Mouse (Mus musculus): ENCODE measurements at regions not wholly inside any gene's neighbourhood (a gene's known extent, or its start where the extent isn't known, plus 50 kb on each side); places are given as distances from the start of the nearest gene placed in this dataset.

DNA sequence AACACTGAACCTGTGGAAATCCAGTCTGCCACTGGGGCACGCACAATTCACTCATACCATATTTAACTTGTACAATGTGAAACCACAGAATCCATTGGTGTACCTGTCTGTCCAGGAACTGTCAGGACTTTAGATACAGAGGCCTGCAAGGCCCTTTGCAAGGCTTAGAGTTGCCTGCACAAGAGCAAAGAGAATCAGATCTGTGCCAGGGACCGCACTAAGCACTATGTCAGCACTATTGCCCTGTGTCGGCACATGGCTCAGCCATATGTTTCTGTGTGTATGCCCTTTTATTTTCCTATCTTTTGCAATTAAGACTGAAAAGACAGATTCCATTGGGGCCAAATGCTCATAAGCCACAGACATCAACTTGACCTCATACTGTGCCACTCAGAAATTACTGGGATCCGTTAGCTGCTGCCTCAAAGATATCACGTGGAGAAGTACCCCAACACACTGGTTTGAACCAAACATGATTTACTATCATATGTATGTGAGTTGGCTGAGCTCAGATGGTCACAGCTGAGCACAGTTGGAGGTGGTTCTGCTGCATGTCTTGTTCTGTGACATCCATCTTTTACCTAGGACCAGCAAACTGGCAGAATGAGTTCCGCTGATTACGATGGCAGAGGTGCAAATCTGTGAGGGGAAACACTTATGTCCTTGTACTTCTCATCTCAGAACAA lies 181.7 kb upstream of the Prkcq start:
- no peak for DNase-seq (ENCODE audit: low read depth, low spot score)

DNA sequence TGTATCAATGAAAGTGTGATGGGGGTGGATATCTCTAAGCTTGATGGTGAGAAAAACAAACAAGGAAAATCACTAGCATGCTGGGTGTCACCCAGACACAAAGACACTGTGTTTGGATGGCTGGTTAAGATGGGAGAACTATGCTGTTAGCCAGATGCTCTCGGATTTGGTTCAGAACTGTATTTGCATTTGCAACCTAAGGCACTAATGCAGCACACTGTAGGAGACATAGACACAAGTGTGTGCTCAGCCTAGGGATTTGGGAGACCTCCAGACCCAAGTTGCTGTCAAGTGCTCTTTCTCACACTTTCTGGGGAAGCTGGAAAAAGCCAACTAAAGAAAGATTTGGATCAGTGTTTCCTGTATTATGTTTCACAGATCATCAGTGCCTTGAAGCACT lies 173.1 kb upstream of the Prkcq start:
- no peak for DNase-seq (ENCODE audit: low read depth, low spot score)

DNA sequence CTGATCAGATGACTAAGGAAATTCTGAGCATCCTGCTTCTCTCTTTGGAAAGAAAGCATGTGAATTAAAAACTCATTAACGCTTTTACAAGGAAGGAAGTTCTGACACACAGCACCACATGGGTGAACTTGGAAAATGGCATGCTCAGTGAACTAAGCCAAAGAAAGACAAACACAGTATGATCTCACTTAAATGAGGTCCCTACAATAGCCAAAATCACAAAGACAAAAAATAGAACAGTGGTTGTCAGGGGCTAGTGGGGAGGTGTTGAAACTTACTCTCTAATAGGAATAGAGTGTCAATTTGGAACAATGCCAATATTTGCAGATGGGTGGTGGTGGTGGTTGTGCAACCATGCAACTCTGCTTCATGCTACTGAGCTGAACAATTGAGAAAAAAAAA lies 172.7 kb upstream of the Prkcq start:
- DNase-seq (ENCODE audit: low read depth, low spot score) = no peak

DNA sequence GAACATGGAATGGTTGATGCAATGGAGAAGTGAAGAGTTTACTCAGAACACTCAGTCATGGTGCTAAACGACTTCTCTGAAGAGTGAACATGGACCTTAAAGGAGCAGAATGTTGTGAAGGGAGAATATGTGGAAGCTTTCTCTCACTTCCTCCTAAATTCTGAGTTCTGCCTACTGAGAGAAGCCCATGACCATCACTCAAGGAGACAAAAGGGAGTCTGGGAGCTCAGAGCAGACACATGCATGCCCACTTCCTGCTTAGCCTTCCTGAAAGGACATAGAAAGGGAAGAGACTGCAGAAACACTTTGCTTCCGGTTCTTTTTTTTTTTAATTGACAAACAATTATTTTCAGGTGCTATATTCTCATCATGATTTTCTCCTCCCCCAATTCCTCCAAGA lies 166.1 kb upstream of the Prkcq start:
- no peak for DNase-seq (ENCODE audit: low read depth, low spot score)

DNA sequence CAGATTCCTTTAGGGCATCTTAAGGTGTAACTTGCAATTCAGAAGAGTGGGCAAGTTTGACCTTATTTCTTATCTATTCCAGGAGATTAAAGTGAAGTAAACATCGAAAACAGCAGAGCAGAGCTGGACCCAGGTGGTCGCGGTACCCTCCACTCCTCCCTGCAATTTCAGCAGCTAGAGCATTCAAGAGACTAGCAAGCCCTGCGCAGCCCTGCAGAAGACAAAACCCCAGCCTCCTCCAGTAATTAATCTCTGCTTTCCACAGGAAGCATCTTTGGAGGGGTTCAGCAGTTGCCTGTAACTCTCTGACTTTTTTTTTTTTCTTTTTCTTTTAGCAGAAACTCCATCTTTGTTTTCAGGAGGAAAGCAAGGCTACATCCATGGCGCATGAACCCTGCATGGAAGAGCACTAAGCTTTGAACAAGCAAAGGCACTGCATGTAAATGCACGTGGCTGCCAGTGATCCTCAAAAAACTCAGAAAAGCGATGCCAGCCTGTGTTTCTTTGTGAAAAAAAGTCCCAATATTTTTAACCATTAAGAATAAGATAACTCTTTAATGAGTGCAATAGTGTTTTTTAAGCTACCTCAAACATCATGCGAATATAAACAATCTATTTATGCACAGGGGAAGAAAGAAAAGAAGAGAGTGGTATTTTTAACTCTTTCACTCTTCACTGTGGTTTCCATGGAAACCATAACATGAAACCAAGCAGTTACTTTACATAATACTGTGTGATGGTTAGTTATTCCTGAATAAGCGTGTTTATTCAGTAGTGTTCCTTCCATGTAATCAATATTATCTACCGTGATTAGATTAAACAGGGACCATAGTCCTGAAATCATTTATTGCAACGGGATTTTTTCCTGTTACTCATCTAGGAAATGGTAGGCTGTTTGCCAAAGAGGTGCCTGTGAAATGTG lies 160.6 kb upstream of the Prkcq start:
- no peak for DNase-seq (ENCODE audit: low read depth, low spot score)

GRCm38 (mm10) chr2:11012312-11012860 lies 159.5 kb upstream of the Prkcq start:
- DNase-seq (ENCODE audit: low read depth, low spot score) = no peak

- no peak for DNase-seq (ENCODE audit: low read depth, low spot score)
These were observed 158.8 kb upstream of the Prkcq start for GRCm38 (mm10) chr2:11013154-11013553.

DNA sequence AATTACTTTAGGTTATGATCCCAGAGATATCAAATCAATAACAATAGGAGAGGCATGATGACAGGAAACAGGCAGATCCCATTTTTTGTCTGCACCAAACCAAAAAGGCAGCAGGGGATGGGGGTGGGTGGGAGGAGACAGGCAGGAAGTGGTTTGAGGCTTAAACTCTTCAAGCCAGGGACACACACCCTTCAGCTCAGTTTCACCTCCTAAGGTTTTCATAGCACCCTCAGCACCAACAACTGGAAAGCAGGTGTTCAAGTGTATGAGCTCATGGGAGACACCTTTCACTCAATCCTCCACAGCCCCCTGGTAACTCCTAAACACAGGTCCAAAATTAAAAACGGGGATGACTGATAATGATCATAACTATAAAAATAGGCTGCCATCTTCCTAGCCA lies 155.5 kb upstream of the Prkcq start:
- DNase-seq (ENCODE audit: low read depth, low spot score) = no peak

GRCm38 (mm10) chr2:11032891-11033290 lies 139.0 kb upstream of the Prkcq start:
- no peak for DNase-seq (ENCODE audit: low read depth, low spot score)

GRCm38 (mm10) chr2:11034178-11034577 lies 137.7 kb upstream of the Prkcq start:
- DNase-seq (ENCODE audit: low read depth, low spot score) = no peak

DNA sequence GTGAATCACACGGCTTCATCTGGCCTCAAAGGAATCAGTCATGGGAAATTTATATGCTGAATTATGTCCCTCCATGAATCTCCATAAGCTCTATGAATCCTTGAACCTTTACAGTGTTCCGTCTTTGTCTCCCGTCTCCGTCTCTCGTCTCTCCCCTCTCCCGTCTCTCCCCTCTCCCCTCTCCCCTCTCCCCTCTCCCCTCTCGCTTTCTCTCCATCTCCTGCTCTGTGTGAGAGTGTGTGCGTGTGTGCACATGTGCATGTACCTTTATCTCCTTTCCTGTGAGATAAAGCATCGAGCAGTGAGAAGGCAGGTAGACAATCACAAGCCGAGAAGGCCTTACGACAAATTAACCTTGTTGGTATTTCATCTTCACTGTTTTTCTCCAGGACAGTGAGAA lies 134.6 kb upstream of the Prkcq start:
- no peak for DNase-seq (ENCODE audit: low read depth, low spot score)

- DNase-seq (ENCODE audit: low read depth, low spot score) = no peak
These were observed 133.5 kb upstream of the Prkcq start for GRCm38 (mm10) chr2:11038440-11038839.

DNA sequence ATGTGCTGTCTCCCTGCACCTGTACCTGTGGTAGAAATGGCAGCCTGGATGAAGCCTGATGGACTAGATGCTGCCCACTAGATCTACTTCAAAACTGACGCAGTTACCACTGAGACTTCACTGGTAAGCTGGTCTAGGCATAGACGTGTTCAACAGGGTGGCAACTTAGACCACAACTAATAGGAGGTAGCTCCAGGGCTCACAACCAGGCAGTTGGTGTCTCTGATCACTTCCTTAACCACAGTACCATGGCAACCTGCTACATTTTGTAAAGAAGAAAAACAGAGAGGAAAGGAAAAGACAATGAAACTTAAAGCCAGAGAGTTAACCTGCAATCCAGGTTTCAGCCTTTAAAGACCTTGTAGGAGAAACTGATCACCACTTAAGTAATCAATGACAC lies 131.9 kb upstream of the Prkcq start:
- DNase-seq (ENCODE audit: low read depth, low spot score) = no peak

GRCm38 (mm10) chr2:11044727-11045274 lies 127.1 kb upstream of the Prkcq start:
- no peak for DNase-seq (ENCODE audit: low read depth, low spot score)

GRCm38 (mm10) chr2:11051621-11052020 lies 120.3 kb upstream of the Prkcq start:
- DNase-seq (ENCODE audit: low read depth, low spot score) = no peak

DNA sequence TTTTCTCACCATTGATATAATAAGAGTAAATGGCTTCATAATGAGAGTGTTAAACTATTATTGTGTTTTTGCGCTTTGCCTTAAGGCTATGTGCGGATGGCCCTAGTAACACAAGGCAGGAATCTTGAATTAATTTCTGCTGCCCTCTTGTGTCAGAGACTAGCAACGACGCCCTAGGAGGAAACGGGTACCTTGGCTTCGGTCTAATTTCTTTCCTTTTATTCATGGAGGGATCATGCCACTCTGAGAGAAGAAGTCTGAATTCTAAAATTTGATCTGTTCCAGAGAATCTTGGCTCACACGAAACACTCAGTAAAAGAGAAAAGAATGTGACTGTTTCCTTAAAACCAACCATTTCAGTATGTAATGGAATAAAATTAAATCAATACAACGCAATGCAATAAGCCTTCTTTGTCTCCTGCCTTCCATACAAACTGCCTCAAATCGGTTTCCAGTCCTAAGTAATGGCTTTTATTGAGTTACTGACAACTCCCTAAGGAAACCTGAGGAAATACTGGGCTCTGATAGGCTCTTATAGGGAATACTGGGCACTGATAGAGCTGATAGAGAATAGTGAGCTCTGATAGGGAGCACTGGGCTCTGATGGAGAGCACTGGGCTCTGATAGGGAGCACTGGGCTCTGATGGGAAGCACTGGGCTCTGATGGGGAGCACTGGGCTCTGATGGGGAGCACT lies 112.0 kb upstream of the Prkcq start:
- peak; percentile 38 for DNase-seq (ENCODE audit: low read depth, low spot score)

- DNase-seq (ENCODE audit: low read depth, low spot score) = no peak
These were observed 104.5 kb upstream of the Prkcq start for GRCm38 (mm10) chr2:11067384-11067783.

DNA sequence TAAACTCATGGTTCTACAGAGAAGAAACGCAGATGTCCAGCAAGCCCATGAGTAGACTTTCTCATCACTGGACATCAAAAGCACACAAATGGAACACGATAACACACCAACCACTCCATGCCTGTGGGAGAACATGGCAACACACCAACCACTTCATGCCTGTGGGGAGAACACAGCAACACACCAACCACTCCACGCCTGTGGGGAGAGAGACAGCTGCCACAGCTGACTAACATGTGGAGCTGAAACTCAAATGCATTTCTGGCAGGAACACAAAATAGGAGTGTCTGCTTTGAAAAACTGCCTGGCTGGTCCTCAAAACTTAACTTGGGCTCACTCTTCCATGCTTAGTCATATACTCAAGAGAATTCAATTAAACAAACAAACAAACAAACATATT lies 88.4 kb upstream of the Prkcq start:
- DNase-seq (ENCODE audit: low read depth, low spot score) = no peak

GRCm38 (mm10) chr2:11086996-11087395 lies 84.9 kb upstream of the Prkcq start:
- DNase-seq (ENCODE audit: low read depth, low spot score) = peak; percentile 1

- DNase-seq (ENCODE audit: low read depth, low spot score) = peak; percentile 1
These were observed 71.9 kb upstream of the Prkcq start for GRCm38 (mm10) chr2:11099834-11100622.

DNA sequence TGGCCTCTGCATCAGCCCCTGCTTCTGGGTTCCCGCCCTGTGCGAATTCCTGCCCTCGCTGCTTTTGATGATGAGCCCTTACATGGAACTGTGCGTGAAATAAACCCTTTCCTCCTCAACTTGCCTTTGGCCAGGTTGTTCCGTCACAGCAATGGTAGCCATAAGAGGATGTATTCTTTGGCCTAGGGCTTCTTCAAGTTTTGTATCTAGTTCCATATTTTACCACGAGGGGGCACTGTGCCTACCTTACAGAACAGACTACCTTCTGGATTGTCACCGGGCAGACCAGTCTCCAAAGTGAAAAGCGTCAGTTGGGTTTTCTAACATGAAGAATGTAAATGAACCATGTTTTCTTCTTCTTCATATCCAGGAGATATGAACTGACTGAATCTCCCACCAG lies 58.7 kb upstream of the Prkcq start:
- DNase-seq (ENCODE audit: low read depth, low spot score) = peak; percentile 44
